Mouse (Mus musculus): Measurements from ENCODE around the gene Card6. TPM values are rescaled to one million over a fixed set of nuclear protein-coding genes. Genes with fewer than 3 reads are reported as not detected.
A peak's percentile ranks its signal among the peaks of the same experiment; 100 is the strongest.

Card6 gene
- polyA plus RNA-seq, 1 experiment from 2014 or later, result 1.6 TPM

GRCm38 (mm10) chr15:5121535-5122313 lies 13.4 kb upstream of the Card6 start:
- Histone ChIP-seq H3K4me1 (replicated peaks; ENCODE audit: control insufficient read depth, insufficient read depth, low read length) (peaks cover 5% of the 10 kb centered on the region; the same call in 1 of the 2 replicates), H3K4me3 (ENCODE audit: low read depth, low read length) (no peak overlapping the region), H3K36me3 (ENCODE audit: control insufficient read depth, insufficient read depth, low read length) (peaks cover 20% of the 10 kb centered on the region), H3K9ac (ENCODE audit: low read length) (no peak overlapping the region), H3K9me3 (ENCODE audit: control insufficient read depth, low read length) (no peaks in the 10 kb centered on the region), H3K4me2 (ENCODE audit: low read depth, low read length, severe bottlenecking) (no peak overlapping the region), H3K27ac (ENCODE audit: low read depth, low read length) (no peak overlapping the region), H3K27me3 (ENCODE audit: control insufficient read depth, insufficient read depth, low read length) (no peaks in the 10 kb centered on the region)
- ATAC-seq (replicated peaks; ENCODE audit: low FRiP score) (no peak; the same call in 1 of the 2 replicates), DNase-seq (ENCODE audit: low spot score) (no peak)
- 90% methylated on average over 12 of the region's 12 CpGs for WGBS

GRCm38 (mm10) chr15:5119707-5120106 lies 11.4 kb upstream of the Card6 start:
- peaks cover 5% of the 10 kb centered on the region; the same call in 1 of the 2 replicates for H3K4me1 ChIP-seq (replicated peaks; ENCODE audit: control insufficient read depth, insufficient read depth, low read length)
- 89% methylated on average over 2 of the region's 2 CpGs for WGBS
- H3K27ac ChIP-seq (ENCODE audit: low read depth, low read length), result no peak overlapping the region
- no peak overlapping the region for H3K9ac ChIP-seq (ENCODE audit: low read length)
- ATAC-seq (replicated peaks; ENCODE audit: low FRiP score) (no peak), DNase-seq (ENCODE audit: low spot score) (no peak)
- H3K27me3 ChIP-seq (ENCODE audit: control insufficient read depth, insufficient read depth, low read length), result no peaks in the 10 kb centered on the region
- no peak overlapping the region for H3K4me3 ChIP-seq (ENCODE audit: low read depth, low read length)
- H3K4me2 ChIP-seq (ENCODE audit: low read depth, low read length, severe bottlenecking), result no peak overlapping the region
- H3K9me3 ChIP-seq (ENCODE audit: control insufficient read depth, low read length), result no peaks in the 10 kb centered on the region
- H3K36me3 ChIP-seq (ENCODE audit: control insufficient read depth, insufficient read depth, low read length), result peaks cover 20% of the 10 kb centered on the region

- H3K4me2 ChIP-seq (ENCODE audit: low read depth, low read length, severe bottlenecking), result no peak overlapping the region
- no peaks in the 10 kb centered on the region for H3K27me3 ChIP-seq (ENCODE audit: control insufficient read depth, insufficient read depth, low read length)
- H3K4me3 ChIP-seq (ENCODE audit: low read depth, low read length), result no peak overlapping the region
- H3K36me3 ChIP-seq (ENCODE audit: control insufficient read depth, insufficient read depth, low read length), result peaks cover 20% of the 10 kb centered on the region
- WGBS, result 89% methylated on average over 2 of the region's 2 CpGs
- DNase-seq (ENCODE audit: low spot score) (no peak), ATAC-seq (replicated peaks; ENCODE audit: low FRiP score) (no peak)
- H3K9ac ChIP-seq (ENCODE audit: low read length), result no peak overlapping the region
- H3K9me3 ChIP-seq (ENCODE audit: control insufficient read depth, low read length), result no peaks in the 10 kb centered on the region
- H3K4me1 ChIP-seq (replicated peaks; ENCODE audit: control insufficient read depth, insufficient read depth, low read length), result peaks cover 5% of the 10 kb centered on the region; the same call in 1 of the 2 replicates
- no peak overlapping the region for H3K27ac ChIP-seq (ENCODE audit: low read depth, low read length)
Observed at GRCm38 (mm10) chr15:5119192-5119591, 10.9 kb upstream of the Card6 start.

GRCm38 (mm10) chr15:5118626-5119025 lies 10.3 kb upstream of the Card6 start:
- H3K36me3 ChIP-seq (ENCODE audit: control insufficient read depth, insufficient read depth, low read length), result peaks cover 20% of the 10 kb centered on the region
- WGBS, result 91% methylated on average over 9 of the region's 9 CpGs
- H3K9me3 ChIP-seq (ENCODE audit: control insufficient read depth, low read length), result no peaks in the 10 kb centered on the region
- ATAC-seq (replicated peaks; ENCODE audit: low FRiP score) (no peak), DNase-seq (ENCODE audit: low spot score) (no peak)
- H3K4me2 ChIP-seq (ENCODE audit: low read depth, low read length, severe bottlenecking), result no peak overlapping the region
- H3K27me3 ChIP-seq (ENCODE audit: control insufficient read depth, insufficient read depth, low read length), result no peaks in the 10 kb centered on the region
- no peak overlapping the region for H3K9ac ChIP-seq (ENCODE audit: low read length)
- H3K27ac ChIP-seq (ENCODE audit: low read depth, low read length), result no peak overlapping the region
- no peak overlapping the region for H3K4me3 ChIP-seq (ENCODE audit: low read depth, low read length)
- H3K4me1 ChIP-seq (replicated peaks; ENCODE audit: control insufficient read depth, insufficient read depth, low read length), result peaks cover 5% of the 10 kb centered on the region; the same call in 1 of the 2 replicates

- peak overlapping the region; percentile 74 for H3K4me2 ChIP-seq (ENCODE audit: low read depth, low read length, severe bottlenecking)
- 2% methylated on average over 22 of the region's 22 CpGs for WGBS
- H3K4me3 ChIP-seq (ENCODE audit: low read depth, low read length), result peak overlapping the region; percentile 89
- no peaks in the 10 kb centered on the region for H3K27me3 ChIP-seq (ENCODE audit: control insufficient read depth, insufficient read depth, low read length)
- peak overlapping the region; percentile 96 for H3K9ac ChIP-seq (ENCODE audit: low read length)
- ATAC-seq (replicated peaks; ENCODE audit: low FRiP score) (no peak; the same call in 1 of the 2 replicates), DNase-seq (ENCODE audit: low spot score) (no peak)
- peaks cover 5% of the 10 kb centered on the region; the same call in 1 of the 2 replicates for H3K4me1 ChIP-seq (replicated peaks; ENCODE audit: control insufficient read depth, insufficient read depth, low read length)
- H3K27ac ChIP-seq (ENCODE audit: low read depth, low read length), result peak overlapping the region; percentile 75
- no peaks in the 10 kb centered on the region for H3K9me3 ChIP-seq (ENCODE audit: control insufficient read depth, low read length)
- H3K36me3 ChIP-seq (ENCODE audit: control insufficient read depth, insufficient read depth, low read length), result peaks cover 20% of the 10 kb centered on the region
Observed at GRCm38 (mm10) chr15:5117031-5117601, 8.8 kb upstream of the Card6 start.

GRCm38 (mm10) chr15:5116270-5117030 lies 8.1 kb upstream of the Card6 start, which contains the start of gene Rpl37:
Rpl37 (plus strand) TSS chr15:5116645.
- peak within 1 kb of the TSS; percentile 74 for H3K4me2 ChIP-seq (ENCODE audit: low read depth, low read length, severe bottlenecking)
- H3K27me3 ChIP-seq (ENCODE audit: control insufficient read depth, insufficient read depth, low read length), result no peaks in the 10 kb centered on the region
- peak within 1 kb of the TSS; percentile 96 for H3K9ac ChIP-seq (ENCODE audit: low read length)
- WGBS, result under 1% methylated on average over 55 of the region's 55 CpGs
- H3K9me3 ChIP-seq (ENCODE audit: control insufficient read depth, low read length), result no peaks in the 10 kb centered on the region
- DNase-seq (ENCODE audit: low spot score) (peak; percentile 99), ATAC-seq (replicated peaks; ENCODE audit: low FRiP score) (peak; percentile 99)
- peaks cover 17% of the 10 kb centered on the region for H3K36me3 ChIP-seq (ENCODE audit: control insufficient read depth, insufficient read depth, low read length)
- peak within 1 kb of the TSS; percentile 89 for H3K4me3 ChIP-seq (ENCODE audit: low read depth, low read length)
- peaks cover 5% of the 10 kb centered on the region; the same call in 1 of the 2 replicates for H3K4me1 ChIP-seq (replicated peaks; ENCODE audit: control insufficient read depth, insufficient read depth, low read length)
- peak within 1 kb of the TSS; percentile 75 for H3K27ac ChIP-seq (ENCODE audit: low read depth, low read length)

GRCm38 (mm10) chr15:5115173-5115572 lies 6.8 kb upstream of the Card6 start:
- H3K4me3 ChIP-seq (ENCODE audit: low read depth, low read length), result peak overlapping the region; percentile 89
- H3K4me1 ChIP-seq (replicated peaks; ENCODE audit: control insufficient read depth, insufficient read depth, low read length), result peaks cover 5% of the 10 kb centered on the region; the same call in 1 of the 2 replicates
- 68% methylated on average over 8 of the region's 8 CpGs for WGBS
- H3K27me3 ChIP-seq (ENCODE audit: control insufficient read depth, insufficient read depth, low read length), result no peaks in the 10 kb centered on the region
- H3K9me3 ChIP-seq (ENCODE audit: control insufficient read depth, low read length), result no peaks in the 10 kb centered on the region
- peaks cover 15% of the 10 kb centered on the region for H3K36me3 ChIP-seq (ENCODE audit: control insufficient read depth, insufficient read depth, low read length)
- ATAC-seq (replicated peaks; ENCODE audit: low FRiP score) (no peak), DNase-seq (ENCODE audit: low spot score) (no peak)
- peak overlapping the region; percentile 58; the same call in 1 of the 2 replicates for H3K27ac ChIP-seq (ENCODE audit: low read depth, low read length)
- peak overlapping the region; percentile 57 for H3K4me2 ChIP-seq (ENCODE audit: low read depth, low read length, severe bottlenecking)
- H3K9ac ChIP-seq (ENCODE audit: low read length), result peak overlapping the region; percentile 68

- H3K9ac ChIP-seq (ENCODE audit: low read length), result no peak overlapping the region
- DNase-seq (ENCODE audit: low spot score), result no peak
- H3K27ac ChIP-seq (ENCODE audit: low read depth, low read length), result no peak overlapping the region
- 82% methylated on average over 3 of the region's 3 CpGs for WGBS
- H3K4me1 ChIP-seq (replicated peaks; ENCODE audit: control insufficient read depth, insufficient read depth, low read length), result peaks cover under 1% of the 10 kb centered on the region; the same call in 1 of the 2 replicates
- H3K27me3 ChIP-seq (ENCODE audit: control insufficient read depth, insufficient read depth, low read length), result no peaks in the 10 kb centered on the region
- ATAC-seq (replicated peaks; ENCODE audit: low FRiP score), result no peak
- no peaks in the 10 kb centered on the region; the same call in 1 of the 2 replicates for H3K36me3 ChIP-seq (ENCODE audit: control insufficient read depth, insufficient read depth, low read length)
- no peak overlapping the region for H3K4me3 ChIP-seq (ENCODE audit: low read depth, low read length)
- no peak overlapping the region for H3K4me2 ChIP-seq (ENCODE audit: low read depth, low read length, severe bottlenecking)
- no peaks in the 10 kb centered on the region for H3K9me3 ChIP-seq (ENCODE audit: control insufficient read depth, low read length)
Observed at GRCm38 (mm10) chr15:5112651-5113050, 4.3 kb upstream of the Card6 start.

All from forebrain, embryonic 11.5 days (tissue).